Comparison of ENCODE assay signal across 25 mouse cellular contexts in genomic region chr4:150201232-150201631, GRCm38 (mm10). TPM values are rescaled to one million over a fixed set of nuclear protein-coding genes. Genes with fewer than 3 reads are reported as not detected.
DNase-seq lines count a peak whose midpoint lies in the region; ATAC-seq and TF ChIP-seq lines count a peak whose summit lies in the region.
"Had no signal": no experiment of that assay in that cellular context is flagged by ENCODE, and none has a peak within 500 bp of the region (broad histone marks: within the 10 kb centered on the region; RNA-seq: fewer than 3 reads in every experiment).

Car6 (minus strand) TSS chr4:150201332.

- TF ChIP-seq CTCF in small intestine, adult 2 months (IDR thresholded peaks at IDR 0.05; ENCODE audit: extremely low read depth, insufficient read length, insufficient replicate concordance, low read depth, low read length) = no peak

- peak within 1 kb of the TSS; percentile 27 for H3K27ac ChIP-seq in embryonic facial prominence, embryonic 10.5 days (replicated peaks)
- peak within 1 kb of the TSS; percentile 85 for H3K27ac ChIP-seq in macrophage
- H3K27ac ChIP-seq in small intestine, adult 2 months (ENCODE audit: insufficient read depth, low read depth, low read length) = peak within 1 kb of the TSS; percentile 75; the same call in 1 of the 2 replicates
- H3K27ac ChIP-seq: embryonic facial prominence, embryonic 12.5 days; forebrain, embryonic 12.5 days had no signal

- peak within 1 kb of the TSS; percentile 17 for H3K4me3 ChIP-seq in megakaryocyte, embryonic 14.5 days (replicated peaks)
- no peak within 1 kb of the TSS for H3K4me3 ChIP-seq in embryonic facial prominence, embryonic 10.5 days
- no peak within 1 kb of the TSS for H3K4me3 ChIP-seq in macrophage (ENCODE audit: inconsistent target)
- no peak within 1 kb of the TSS for H3K4me3 ChIP-seq in small intestine, adult 2 months (ENCODE audit: low read depth, low read length)
- H3K4me3 ChIP-seq: embryonic facial prominence, embryonic 12.5 days; forebrain, embryonic 12.5 days had no signal

- DNase-seq in embryonic facial prominence, embryonic 10.5 days (ENCODE audit: low spot score) = peak; percentile 29
- no peak for DNase-seq in c-Kit-positive CD71-positive TER-119-positive erythroid progenitor cells, embryonic 14.5 days (ENCODE audit: low spot score)
- DNase-seq: adrenal gland, adult 2 months; adrenal gland, postnatal 14 days; adrenal gland, postnatal 36 days; cerebellum, adult 11 months; cerebellum, adult 18-20 months; cerebellum, adult 8-10 months; cerebellum, adult 9-11 months; cerebellum, postnatal 14 days; cerebellum, postnatal 36 days; embryo, embryonic 11 days; forebrain, postnatal 0 days had no signal

- no peak for ATAC-seq in megakaryocyte, adult 5-6 weeks (ENCODE audit: poor library complexity, severe bottlenecking)
- ATAC-seq in frontal cortex, adult (ENCODE audit: low TSS enrichment) = no peak
- ATAC-seq: forebrain, embryonic 14.5 days; forebrain, postnatal 0 days had no signal

- H3K36me3 ChIP-seq in megakaryocyte, embryonic 14.5 days (replicated peaks; ENCODE audit: low read length) = no peaks in the 10 kb centered on the region
- no peaks in the 10 kb centered on the region for H3K36me3 ChIP-seq in embryonic facial prominence, embryonic 10.5 days (replicated peaks)
- no peaks in the 10 kb centered on the region for H3K36me3 ChIP-seq in macrophage (ENCODE audit: inconsistent target)
- H3K36me3 ChIP-seq in small intestine, adult 2 months (ENCODE audit: control insufficient read depth, insufficient read depth, low read length) = no peaks in the 10 kb centered on the region
- H3K36me3 ChIP-seq: embryonic facial prominence, embryonic 12.5 days; forebrain, embryonic 12.5 days had no signal

- H3K27me3 ChIP-seq in megakaryocyte, embryonic 14.5 days (replicated peaks) = peaks cover 33% of the 10 kb centered on the region
- H3K27me3 ChIP-seq in embryonic facial prominence, embryonic 10.5 days (replicated peaks; ENCODE audit: low read depth, poor library complexity, severe bottlenecking) = 0 out of 2 replicates have a peak, but pooled peaks cover 3% of the 10 kb centered on the region
- H3K27me3 ChIP-seq in small intestine, adult 2 months (ENCODE audit: control insufficient read depth, insufficient read depth, low read length) = no peaks in the 10 kb centered on the region
- H3K27me3 ChIP-seq: embryonic facial prominence, embryonic 12.5 days had no signal

- no peaks in the 10 kb centered on the region for H3K9me3 ChIP-seq in megakaryocyte, embryonic 14.5 days
- no peaks in the 10 kb centered on the region for H3K9me3 ChIP-seq in embryonic facial prominence, embryonic 10.5 days
- H3K9me3 ChIP-seq: embryonic facial prominence, embryonic 12.5 days; forebrain, embryonic 12.5 days had no signal

- no peaks in the 10 kb centered on the region for H3K79me2 ChIP-seq in macrophage (ENCODE audit: inconsistent target)

- TF ChIP-seq POLR2A in small intestine, adult 2 months (IDR thresholded peaks at IDR 0.05; ENCODE audit: low read depth, low read length) = no peak

- H3K4me1 ChIP-seq in megakaryocyte, embryonic 14.5 days = peaks cover 39% of the 10 kb centered on the region
- peaks cover 26% of the 10 kb centered on the region for H3K4me1 ChIP-seq in embryonic facial prominence, embryonic 10.5 days
- H3K4me1 ChIP-seq in small intestine, adult 2 months (ENCODE audit: control insufficient read depth, insufficient read depth, insufficient read length, low read length) = peaks cover 30% of the 10 kb centered on the region
- H3K4me1 ChIP-seq: embryonic facial prominence, embryonic 12.5 days; forebrain, embryonic 12.5 days had no signal

- 33% methylated on average over 5 of the region's 5 CpGs for WGBS in embryonic facial prominence, embryonic 10.5 days
- WGBS in macrophage (ENCODE audit: missing documents) = 92% methylated on average over 5 of the region's 5 CpGs
- WGBS in small intestine, adult 2 months = 85% methylated on average over 5 of the region's 5 CpGs

RNA-seq across cellular contexts. Expression of gene Car6, which starts in this region (rescaled TPM):
- polyA plus RNA-seq in megakaryocyte, embryonic 14.5 days (2012; ENCODE audit: insufficient read depth, low replicate concordance) = not detected in 2 replicates
- 0.20 and 0.39 TPM in 2 replicates for total RNA-seq in megakaryocyte, adult 5-6 weeks (2015)
- not detected in 2 replicates for total RNA-seq in megakaryocyte, adult 5-6 weeks (2017)
- polyA plus RNA-seq in embryonic facial prominence, embryonic 10.5 days (2016; fragmentation: Nextera tagmentation; extraction: Ambion mirVana) = 0.27 TPM in 1 of 2 replicates, not detected in the other
- total RNA-seq in macrophage (2018; cell fraction: chromatin; rRNA removed) = not detected
- total RNA-seq in macrophage (2018; cell fraction: cytosol; rRNA removed) = under 1 TPM; 0.10 to 0.88 (median 0.33) TPM
- 1 to 10 TPM in 1 of 26 experiments, under 1 TPM in 2, not detected in 23; 0.72 to 1.0 (median 0.83) TPM for total RNA-seq in macrophage (2018; cell fraction: nucleus; rRNA removed)
- polyA plus RNA-seq in macrophage (2018) = 0.43 to 1.5 TPM in 2 of 3 replicates, not detected in the other
- polyA plus RNA-seq in small intestine, adult 2 months (2012; rRNA removed) = 0.14 TPM in 1 of 2 replicates, not detected in the other
- total RNA-seq: common myeloid progenitor, adult 5-6 weeks; forebrain, postnatal 0 days; MEL had no signal
- polyA plus RNA-seq: adrenal gland, adult 2 months; embryonic facial prominence, embryonic 14.5 days; forebrain, embryonic 12.5 days; forebrain, embryonic 14.5 days; forebrain, postnatal 0 days; frontal cortex, adult 2 months had no signal

Comparison
In these comparisons a context has a peak if more than half of its experiments do, and no peak if none do; other contexts are left out.
1. Peak in DNase-seq and H3K27ac ChIP-seq in embryonic facial prominence, embryonic 10.5 days; RNA of the gene not detected or under 1 TPM.
2. H3K27ac ChIP-seq: peak in every context shown above with its lines; median percentile 85 in macrophage; 75 in small intestine, adult 2 months; 27 in embryonic facial prominence, embryonic 10.5 days.